Mouse (Mus musculus): ENCODE measurements around the gene Slc35g2. TPM values are rescaled to one million over a fixed set of nuclear protein-coding genes. Genes with fewer than 3 reads are reported as not detected.

Gene Slc35g2
- total RNA-seq, 4 experiments from 2014 or later = 0.48 to 0.77 (median 0.51) TPM

DNA sequence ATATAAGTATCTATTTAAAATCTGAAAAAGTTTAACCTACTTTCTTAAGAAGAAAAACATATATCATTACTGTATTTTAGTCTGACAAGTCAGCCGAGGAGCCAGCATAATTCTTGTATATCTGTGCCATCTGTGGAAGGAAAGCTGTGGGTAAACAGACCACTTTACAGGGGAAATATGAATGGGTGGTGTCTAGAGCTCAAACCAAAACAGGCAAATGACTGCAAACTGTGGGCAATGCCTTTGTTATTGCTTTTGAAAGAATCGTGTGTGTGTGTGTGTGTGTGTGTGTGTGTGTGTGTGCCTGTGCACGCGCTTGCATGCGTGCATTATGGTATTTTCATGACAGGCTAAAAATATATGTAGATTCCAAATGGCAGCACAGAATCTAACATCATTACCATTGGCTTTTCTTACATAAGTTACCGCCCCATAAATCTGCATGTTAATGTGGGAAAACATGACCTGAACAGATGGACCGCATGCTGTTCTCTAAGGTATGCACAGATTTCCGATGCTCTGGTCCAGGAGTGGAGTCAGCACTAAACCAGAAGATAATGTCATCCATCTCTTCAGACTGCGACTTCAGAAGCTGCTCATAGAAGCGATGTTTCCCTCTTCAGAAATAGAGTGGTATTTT lies 10.5 kb downstream of the Slc35g2 start:
- DNase-seq (ENCODE audit: low spot score in 2 of 2) = no peak

DNA sequence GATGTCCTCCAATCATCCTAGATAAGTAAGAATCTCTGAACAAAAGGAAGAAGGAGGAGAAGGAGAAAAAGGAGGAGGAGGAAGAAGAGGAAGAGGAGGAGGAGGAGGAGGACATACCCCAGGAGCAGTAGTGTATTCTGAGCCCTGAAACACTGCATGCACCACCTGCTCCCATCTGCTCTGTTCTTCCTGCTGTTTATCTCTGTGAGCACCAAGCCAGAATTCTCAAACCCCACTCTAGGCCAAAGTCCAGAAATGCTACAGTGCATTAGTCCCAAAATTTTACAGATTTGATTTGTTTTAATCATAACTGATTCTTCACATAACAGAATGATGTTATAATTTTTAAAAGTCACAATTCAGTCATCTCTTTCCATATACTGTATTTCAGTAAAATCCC lies 11.9 kb downstream of the Slc35g2 start:
- DNase-seq (ENCODE audit: low spot score in 2 of 2) = no peak

DNA sequence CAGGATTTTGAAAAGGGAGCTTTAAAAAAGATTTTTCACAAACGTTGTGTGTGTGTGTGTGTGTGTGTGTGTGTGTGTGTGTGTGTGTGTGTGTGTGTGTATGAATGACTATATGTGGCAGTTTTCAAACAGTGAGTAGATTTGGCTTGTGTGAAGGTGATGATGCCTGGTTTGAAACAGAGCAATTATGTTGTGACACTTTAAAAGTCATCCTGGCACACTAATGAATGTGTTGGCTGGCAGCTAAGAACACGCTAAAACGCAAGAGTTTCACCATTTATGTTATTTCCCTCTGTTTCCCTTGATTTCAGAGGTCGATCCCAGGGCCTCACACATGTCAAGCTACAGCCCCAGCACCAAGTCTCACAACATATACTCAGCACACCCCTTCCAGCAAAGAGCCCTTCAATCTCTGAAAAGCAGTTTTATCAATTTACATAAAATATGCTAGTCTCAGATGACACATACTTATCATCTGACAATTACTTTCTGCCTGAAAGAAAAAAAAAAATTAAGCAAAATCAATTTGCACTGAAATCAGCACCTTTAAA lies 12.8 kb downstream of the Slc35g2 start:
- no peak for DNase-seq (ENCODE audit: low spot score in 2 of 2)

DNA sequence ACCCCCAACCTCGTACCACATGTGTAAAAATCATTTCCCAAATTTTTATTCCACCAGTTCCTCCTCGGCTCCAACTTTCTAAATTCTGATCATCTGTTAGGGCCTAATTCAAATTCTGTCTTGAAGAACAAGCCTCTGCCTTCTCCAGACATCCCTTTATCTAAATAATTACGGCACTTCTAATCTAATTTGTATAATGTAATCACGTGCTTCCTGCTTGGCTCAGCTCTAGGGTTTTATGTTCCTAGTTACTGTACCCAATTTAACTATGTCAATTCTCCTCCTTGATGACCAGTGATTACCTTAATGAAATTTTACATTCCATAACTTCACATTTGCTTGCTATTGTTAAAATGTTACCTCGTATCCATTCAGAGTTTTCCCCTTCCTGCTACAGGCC lies 15.2 kb downstream of the Slc35g2 start:
- no peak for DNase-seq (ENCODE audit: low spot score in 2 of 2)

- no peak for DNase-seq (ENCODE audit: low spot score in 2 of 2)
Measured at GRCm38 (mm10) chr9:100548313-100548712, 22.6 kb downstream of the Slc35g2 start.

DNA sequence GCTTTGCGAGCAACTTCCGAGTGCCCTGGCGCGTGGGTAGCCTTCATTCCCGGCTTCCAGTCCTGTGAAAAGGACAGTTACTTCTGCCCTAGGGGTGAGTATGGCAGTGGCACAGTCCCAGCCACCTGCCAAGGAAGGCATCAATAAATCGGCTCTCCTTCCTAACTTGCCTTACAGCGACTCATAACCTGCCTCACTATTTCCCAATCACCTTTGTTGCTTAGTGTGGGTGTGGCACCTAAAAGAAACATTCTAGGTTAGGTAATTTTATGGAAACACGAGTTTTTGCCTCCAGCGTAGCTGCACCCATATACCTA lies 24.3 kb downstream of the Slc35g2 start:
- no peak for DNase-seq (ENCODE audit: low spot score in 2 of 2)

- peak; percentile 99 for DNase-seq (ENCODE audit: low spot score in 2 of 2)
Measured at GRCm38 (mm10) chr9:100545715-100546593, 24.9 kb downstream of the Slc35g2 start, which contains the start of gene Nck1. Nck1 (minus strand) TSS chr9:100546134.

- DNase-seq (ENCODE audit: low spot score in 2 of 2) = no peak
Measured at GRCm38 (mm10) chr9:100544948-100545714, 25.8 kb downstream of the Slc35g2 start.

DNA sequence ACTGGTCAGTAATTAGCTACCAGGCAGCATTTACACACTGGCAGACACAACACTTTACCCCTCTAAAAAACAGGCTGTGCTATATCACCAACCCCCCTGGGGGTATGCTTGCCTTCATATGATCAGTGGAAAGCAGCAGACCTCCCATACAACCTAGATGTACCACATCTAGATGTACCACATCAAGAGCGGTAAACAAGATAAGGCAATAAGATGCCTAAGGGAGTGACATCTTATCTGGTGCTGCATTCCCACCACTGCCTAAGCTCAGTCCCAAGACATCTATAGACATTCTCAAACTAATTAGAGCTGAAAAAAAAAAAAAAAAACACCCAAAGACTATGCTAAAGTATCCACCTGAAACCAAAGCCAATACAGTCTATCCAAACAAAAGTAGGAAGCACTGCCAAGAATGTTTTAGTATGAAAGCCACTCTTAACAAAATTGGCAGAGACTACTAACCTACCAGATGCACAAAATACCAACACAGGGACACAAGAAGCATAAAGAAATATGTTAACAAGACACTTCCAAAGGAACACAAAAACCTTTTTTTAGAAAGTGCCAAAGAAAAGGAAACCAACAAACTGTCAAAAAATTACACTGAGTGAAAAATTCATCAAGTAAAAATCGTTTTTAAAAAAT lies 35.1 kb downstream of the Slc35g2 start:
- no peak for DNase-seq (ENCODE audit: low spot score in 2 of 2)

- no peak for DNase-seq (ENCODE audit: low spot score in 2 of 2)
Measured at GRCm38 (mm10) chr9:100534686-100535085, 36.2 kb downstream of the Slc35g2 start.

GRCm38 (mm10) chr9:100532847-100533505 lies 37.9 kb downstream of the Slc35g2 start:
- no peak for DNase-seq (ENCODE audit: low spot score in 2 of 2)

- no peak for DNase-seq (ENCODE audit: low spot score in 2 of 2)
Measured at GRCm38 (mm10) chr9:100531296-100531695, 39.6 kb downstream of the Slc35g2 start.

DNA sequence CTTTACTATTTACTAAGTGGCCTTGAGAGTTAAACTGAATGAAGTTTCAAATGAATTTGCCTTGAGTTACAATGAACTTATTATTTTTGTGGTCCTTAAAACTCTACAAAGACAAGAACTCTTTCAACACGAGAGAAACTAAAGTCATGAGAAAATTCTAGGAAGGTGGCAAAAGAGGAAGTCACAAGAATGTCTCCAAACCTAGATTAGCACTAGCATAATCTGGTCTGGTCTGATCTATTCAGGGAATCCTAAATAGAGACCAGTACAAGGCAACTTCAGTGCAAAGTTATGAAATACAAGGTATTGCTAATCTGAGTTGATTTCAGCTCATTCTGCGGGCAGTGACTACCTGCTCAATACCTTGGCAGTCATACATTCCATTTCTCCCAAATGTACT lies 45.7 kb downstream of the Slc35g2 start:
- DNase-seq (ENCODE audit: low spot score in 2 of 2) = no peak

DNA sequence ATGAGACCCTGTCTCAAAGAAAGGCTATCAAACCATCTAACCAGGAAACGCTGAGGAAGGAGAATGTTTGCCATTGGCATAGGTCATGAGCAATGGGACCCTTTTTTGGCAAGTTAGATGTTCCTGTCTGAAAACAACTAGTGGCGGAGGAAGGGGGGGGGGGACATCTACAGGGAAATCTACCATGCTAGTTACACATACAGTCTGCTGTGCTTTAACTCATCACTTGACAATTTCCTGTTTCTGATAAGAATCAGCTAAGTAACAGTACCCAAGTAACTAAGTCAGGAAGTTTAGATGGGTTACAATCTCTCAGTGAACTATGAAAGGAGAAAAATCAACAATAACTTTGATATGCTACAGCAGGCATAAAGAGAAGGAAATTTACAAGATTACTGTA lies 48.9 kb downstream of the Slc35g2 start:
- no peak for DNase-seq (ENCODE audit: low spot score in 2 of 2)

DNA sequence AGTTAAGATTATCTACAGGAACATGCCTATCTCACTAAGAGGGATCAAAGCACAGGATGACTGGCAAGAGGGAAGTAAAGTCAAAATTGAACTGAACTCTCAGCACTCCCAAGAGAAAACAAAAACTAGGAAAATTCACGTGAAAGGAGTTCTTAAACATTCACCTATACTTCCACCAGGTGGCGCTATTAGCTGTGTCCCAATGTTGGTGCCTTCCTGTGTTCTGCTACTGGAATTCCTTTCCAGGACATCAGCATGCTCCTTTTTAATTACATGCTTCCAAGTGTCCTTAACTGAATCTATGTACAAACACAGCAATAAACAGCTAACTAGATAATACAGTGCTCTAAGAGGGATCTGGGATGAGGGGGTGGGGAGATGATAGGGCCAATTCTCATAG lies 50.3 kb downstream of the Slc35g2 start:
- DNase-seq (ENCODE audit: low spot score in 2 of 2) = peak; percentile 4 to 13

DNA sequence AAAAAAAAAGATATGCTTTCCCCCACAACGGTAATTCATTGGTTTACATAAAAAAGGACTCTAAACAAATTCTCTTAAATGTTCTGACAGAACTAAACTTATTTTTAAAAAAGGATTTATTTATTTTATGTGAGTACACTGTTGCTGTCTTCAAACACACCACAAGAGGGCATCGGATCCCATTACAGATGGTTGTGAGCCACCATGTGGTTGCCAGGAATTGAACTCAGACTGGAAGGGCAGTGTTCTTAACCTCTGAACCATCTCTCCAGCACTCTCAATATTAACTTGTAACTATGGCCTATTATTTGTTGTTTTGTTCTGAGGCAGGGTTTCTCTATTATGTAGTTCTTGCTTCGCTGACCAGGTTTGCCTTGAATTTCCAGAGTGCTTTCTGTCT lies 50.9 kb downstream of the Slc35g2 start:
- DNase-seq (ENCODE audit: low spot score in 2 of 2) = no peak

DNA sequence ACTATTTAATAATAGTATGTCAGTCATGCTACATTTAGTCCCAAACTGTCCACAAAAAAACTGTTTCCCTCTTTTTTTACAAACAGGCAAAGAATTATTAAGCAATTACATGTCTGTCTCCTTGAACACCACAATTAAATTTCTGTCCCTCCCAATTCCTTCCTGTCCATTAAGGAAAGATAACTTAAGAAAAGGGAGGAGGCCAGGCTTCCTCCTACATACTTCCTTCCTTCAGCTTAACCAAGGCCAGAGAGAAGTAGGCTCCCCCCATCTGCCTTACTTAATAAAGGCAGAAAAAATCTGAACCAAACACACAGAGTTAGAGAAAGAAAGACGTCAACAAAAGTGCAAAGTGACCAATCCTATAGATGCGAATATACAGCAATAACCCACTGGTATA lies 63.3 kb downstream of the Slc35g2 start:
- DNase-seq (ENCODE audit: low spot score in 2 of 2) = no peak

DNA sequence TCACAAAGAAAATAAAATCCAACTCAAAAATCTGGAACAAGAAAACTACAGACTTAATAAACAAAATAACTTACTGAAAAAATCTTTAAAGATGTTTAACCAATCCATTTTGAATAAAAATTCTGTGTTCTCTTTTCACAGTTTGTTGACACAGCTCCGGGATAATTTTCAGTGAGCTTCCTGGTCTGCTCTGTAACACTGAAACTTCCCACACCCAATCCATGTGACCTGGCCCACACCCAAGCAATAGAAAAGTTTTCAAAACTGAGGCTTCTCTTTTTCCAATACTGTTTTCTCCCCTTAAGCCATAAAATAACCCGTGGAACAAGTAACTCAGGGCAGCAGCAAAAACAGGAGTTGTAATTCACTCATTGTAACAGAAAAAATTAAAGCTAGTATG lies 64.2 kb downstream of the Slc35g2 start:
- peak; percentile 48 to 52 for DNase-seq (ENCODE audit: low spot score in 2 of 2)

- DNase-seq (ENCODE audit: low spot score in 2 of 2) = no peak
Measured at GRCm38 (mm10) chr9:100505498-100505897, 65.4 kb downstream of the Slc35g2 start.
